Mouse (Mus musculus) ES-E14 (cell line): ENCODE results near the gene Edem2.

Source experiments
- CHD2 ChIP-seq: IDR thresholded peaks from 2 replicates; pipeline ENCODE4 v1.6.1; 2014; ENCODE audit warnings: mild to moderate bottlenecking, low read depth, low read length, inconsistent platforms
- MAFK ChIP-seq: IDR thresholded peaks from 2 replicates; pipeline ENCODE4 v1.6.1; 2014; ENCODE audit warnings: mild to moderate bottlenecking, low read depth, low read length, inconsistent platforms; ENCODE audit not compliant: insufficient read depth
- ZC3H11A ChIP-seq: IDR thresholded peaks from 2 replicates; pipeline ENCODE4 v1.6.1; 2012; ENCODE audit warnings: low read depth, mild to moderate bottlenecking, inconsistent platforms, low read length, borderline replicate concordance
- ZNF384 ChIP-seq: IDR thresholded peaks from 2 replicates; pipeline ENCODE4 v1.6.1; 2012; ENCODE audit warnings: low read depth, low read length, inconsistent platforms

- TF ChIP-seq MAFK: no peak
- no peak for TF ChIP-seq ZNF384
- TF ChIP-seq ZC3H11A: no peak
- no peak for TF ChIP-seq CHD2
Measured at GRCm38 (mm10) chr2:155701399-155701919, 27.8 kb downstream of the Edem2 start.
